Mouse (Mus musculus) erythroblast, embryonic 14.5 days (primary cell): ENCODE results near the gene Pcsk2.

Experiments
- GATA1 ChIP-seq: IDR thresholded peaks from 2 replicates; pipeline ENCODE4 v1.6.1; 2012; ENCODE audit warnings: low read length, inconsistent platforms, mixed read lengths
- TAL1 ChIP-seq: IDR thresholded peaks from 3 replicates; pipeline ENCODE4 v1.6.1; 2012; ENCODE audit warnings: low read length, inconsistent platforms, mixed read lengths

DNA sequence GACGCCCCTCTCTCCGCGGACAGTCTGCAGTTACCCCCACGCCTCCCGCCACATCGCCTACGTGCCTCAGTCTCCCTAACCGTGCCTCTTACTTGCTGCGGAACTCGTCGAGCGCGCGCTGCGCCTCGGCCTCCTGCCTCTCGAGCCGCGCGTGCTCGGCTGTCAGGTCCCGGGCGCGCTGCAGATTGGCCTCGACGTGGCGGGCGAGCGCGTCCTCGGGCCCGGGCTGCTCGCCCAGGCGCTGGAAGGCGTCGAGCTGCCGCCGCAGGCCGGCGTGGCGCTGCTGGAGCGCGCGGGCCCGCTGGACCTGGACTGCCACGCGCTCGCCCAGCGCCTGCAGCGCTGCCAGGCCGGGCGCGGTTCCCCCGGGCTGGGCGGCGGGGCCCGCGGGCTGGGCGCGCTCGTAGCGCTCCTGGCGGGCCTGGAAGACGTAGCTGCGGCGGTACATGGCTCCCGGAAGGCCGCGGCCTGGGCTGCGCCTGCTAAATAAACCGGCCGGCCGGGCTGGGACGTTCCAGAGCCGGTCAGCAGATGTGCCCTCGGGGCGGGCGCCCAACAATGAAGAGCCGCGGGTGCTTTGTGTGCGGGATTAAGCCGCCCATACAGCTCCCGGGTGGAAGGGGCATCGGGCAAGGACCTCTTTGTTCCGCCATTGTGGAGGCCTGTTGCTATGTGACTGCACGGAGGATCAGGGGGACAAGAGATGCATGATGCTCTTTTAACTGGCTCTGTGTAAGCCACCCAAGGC, 316.7 kb downstream of the Pcsk2 start, which contains the start of gene Bfsp1:
- no peak for TF ChIP-seq TAL1
- no peak for TF ChIP-seq GATA1
